Mouse (Mus musculus) naive thymus-derived CD4-positive, alpha-beta T cell, adult 5 months (primary cell): ENCODE results near the gene Parp6. TPM values are rescaled to one million over a fixed set of nuclear protein-coding genes. Genes with fewer than 3 reads are reported as not detected.

ENCODE experiments used
- polyA plus RNA-seq: library from polyadenylated mRNA; unstranded; fragments of 100-300 nt; shearing (Covaris generic); gene quantifications from one replicate; pipeline ENCODE4 v1.2.1, GENCODE M21; 2017

The Parp6 gene
- polyA plus RNA-seq, result 73.5 TPM

DNA sequence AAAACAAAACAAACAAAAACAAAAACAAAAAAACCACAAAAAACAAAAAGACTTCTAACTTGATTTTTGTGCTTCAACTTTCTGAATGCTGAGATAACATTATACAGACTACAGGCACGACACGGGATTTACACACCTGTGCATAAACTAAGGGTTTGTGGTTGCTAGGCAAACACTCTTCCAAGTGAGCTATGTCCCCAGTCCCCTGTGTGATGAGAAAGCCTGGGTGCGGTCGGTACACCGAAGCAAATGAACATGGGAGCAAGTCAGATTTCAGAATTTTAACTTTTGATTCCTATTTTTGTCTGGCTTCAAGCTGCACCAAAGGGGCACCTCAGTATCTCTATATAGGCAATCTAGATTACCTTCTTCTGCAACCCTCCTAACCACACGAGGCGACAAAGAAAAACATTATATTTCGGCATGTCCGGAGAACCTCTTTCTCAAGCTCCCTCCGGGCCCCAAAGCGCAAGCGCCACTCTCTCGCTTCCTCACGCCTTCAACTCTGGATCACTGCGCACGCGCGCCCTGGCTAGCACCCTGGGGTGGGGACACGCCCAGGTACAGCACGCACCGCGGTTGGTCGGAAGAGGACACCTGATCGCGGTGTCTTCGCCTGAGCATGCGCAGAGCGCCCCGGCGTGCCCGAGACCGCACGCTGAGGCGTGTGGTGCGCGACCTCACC, at the start of gene Parp6:
TSS of gene Parp6 (plus strand) at position 663 of the 685 bp plus-strand sequence.

GRCm38 (mm10) chr9:59577844-59578504, 39.1 kb upstream of the Parp6 start, which contains the start of gene Celf6:
Gene Celf6, plus strand, starts transcription at chr9:59577917.

DNA sequence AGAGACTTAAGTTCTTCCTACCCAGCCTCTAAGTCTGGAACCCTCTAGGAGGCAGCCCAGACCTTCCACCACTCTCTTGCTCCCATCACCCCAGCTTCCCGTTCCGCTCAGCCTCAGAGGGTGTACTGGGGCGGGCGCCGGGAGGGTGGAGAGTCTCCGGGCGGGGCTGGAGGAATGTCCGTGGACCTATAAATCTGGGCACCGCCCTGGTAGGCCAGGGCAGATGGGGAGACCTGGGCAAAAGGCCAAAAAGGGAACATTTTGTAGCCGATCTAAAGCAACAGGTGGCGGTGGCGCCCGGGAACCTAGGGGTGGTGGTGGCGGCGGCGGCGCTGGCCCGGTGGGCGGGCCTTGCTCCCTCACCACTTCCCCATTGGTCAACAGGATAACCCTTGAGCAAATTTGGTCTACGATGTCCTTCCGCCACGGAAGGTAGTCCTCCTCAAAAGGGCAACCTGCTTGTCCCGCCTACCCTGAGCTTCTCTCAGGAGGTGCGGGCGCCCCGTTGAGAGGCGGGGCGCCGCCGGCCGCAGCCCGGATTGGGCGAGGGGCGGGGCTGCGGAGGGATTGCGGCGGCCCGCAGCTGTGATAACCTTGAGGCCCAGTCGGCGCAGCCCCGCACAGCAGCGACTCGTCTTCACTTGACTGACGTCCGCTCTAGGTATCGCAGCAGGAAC, 39.0 kb downstream of the Parp6 start, which contains the start of gene Pkm:
TSS of gene Pkm (plus strand) at position 411 of the 677 bp plus-strand sequence.

DNA sequence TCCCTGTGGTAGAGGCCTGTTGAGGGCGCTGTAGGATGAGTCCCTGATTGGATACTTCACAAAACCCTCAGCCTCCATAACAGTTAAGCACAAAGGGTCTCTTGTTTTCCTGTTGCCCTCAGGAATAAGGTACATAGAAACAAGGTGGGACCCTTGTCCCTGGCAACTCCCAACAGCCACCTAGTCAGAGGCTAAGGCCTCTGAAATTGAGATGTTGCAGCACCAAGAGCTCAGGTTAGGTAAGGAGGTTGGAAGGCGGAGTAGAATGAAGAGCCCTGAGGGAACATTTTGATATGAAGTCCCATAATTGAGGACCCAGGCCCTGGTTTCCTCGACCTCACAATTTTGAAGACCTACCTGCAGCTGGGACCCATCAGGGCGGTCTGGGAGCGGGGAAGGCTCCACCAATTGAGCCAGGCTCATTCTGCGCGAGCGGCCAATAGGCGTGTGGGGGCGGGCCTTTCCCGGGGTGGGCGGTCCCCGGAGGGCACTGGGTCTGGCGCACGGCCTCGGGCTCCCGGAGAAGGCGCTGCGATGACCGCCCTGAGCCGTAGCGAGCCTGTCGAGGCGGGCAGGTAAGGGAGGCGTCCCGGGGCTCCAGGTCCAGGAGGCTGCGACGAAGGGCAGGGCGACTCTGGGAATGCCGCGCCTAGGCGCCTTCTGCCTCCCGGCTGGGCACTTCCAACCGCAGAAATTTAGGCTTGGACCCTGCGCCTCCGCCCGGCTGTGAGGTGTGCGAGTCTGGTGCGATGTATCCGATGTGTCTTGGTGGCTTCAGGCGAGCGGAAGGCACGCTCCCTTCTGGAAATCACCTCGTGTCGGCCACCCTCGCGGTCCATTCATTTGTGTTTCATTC, 62.8 kb downstream of the Parp6 start, which contains the start of gene Gramd2:
TSS of gene Gramd2 (plus strand) at position 467 of the 856 bp plus-strand sequence.

Other genes starting within 250 kb of the Parp6 start
- 186 TPM for gene Arih1, start 130.7 kb upstream of the Parp6 start, polyA plus RNA-seq
- 43.7 TPM for gene Hexa, start 77.7 kb upstream of the Parp6 start, polyA plus RNA-seq
- 0.31 TPM for gene Tmem202, start 77.4 kb upstream of the Parp6 start, polyA plus RNA-seq
- not detected for gene Celf6, start 39.4 kb upstream of the Parp6 start, polyA plus RNA-seq
- gene Pkm, start 39.1 kb downstream of the Parp6 start, polyA plus RNA-seq, result 693 TPM
- gene Gramd2, start 62.9 kb downstream of the Parp6 start, polyA plus RNA-seq, result not detected
- gene Senp8, start 133.4 kb downstream of the Parp6 start, polyA plus RNA-seq, result 1.4 TPM
- 18.8 TPM for gene Myo9a, start 133.6 kb downstream of the Parp6 start, polyA plus RNA-seq